Mouse (Mus musculus): ENCODE data around the gene Zc3h8.

Gene Zc3h8

DNA sequence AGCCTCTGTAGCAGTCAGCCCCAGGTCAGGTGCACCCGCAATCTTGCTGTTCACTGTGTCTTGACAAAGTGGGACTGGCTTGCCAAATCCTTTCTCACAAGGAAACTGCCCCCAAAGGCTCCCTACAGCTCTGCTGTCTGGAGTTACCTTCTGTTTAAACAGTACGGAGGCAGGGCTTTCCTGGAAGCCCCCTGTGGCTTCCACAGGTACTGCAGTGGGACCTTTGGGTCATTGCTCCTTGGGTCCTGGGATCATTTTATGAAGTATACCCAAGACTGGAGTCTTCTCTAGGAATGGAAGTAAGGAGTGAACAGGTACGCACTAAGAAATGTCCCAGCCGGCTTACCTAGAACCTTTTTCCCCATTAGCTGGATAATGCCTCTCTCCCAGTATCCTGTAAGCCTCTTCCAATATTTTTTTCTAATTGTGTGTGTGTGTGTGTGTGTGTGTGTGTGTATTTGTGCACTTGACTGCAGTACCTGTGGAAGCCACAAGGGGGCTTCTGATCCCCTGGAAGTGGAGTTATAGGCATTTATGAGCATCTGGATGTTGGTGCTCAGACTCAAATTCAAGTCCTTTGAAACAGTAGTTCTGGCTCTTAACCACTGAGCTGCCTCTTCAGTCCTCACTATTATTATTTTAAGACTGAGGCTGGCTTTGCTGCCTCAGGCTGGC lies 53.1 kb downstream of the Zc3h8 start:
- no peak for DNase-seq (ENCODE audit: low spot score)

- no peak for DNase-seq (ENCODE audit: low spot score)
Observed at GRCm38 (mm10) chr2:128887866-128888550, 55.9 kb downstream of the Zc3h8 start.

DNA sequence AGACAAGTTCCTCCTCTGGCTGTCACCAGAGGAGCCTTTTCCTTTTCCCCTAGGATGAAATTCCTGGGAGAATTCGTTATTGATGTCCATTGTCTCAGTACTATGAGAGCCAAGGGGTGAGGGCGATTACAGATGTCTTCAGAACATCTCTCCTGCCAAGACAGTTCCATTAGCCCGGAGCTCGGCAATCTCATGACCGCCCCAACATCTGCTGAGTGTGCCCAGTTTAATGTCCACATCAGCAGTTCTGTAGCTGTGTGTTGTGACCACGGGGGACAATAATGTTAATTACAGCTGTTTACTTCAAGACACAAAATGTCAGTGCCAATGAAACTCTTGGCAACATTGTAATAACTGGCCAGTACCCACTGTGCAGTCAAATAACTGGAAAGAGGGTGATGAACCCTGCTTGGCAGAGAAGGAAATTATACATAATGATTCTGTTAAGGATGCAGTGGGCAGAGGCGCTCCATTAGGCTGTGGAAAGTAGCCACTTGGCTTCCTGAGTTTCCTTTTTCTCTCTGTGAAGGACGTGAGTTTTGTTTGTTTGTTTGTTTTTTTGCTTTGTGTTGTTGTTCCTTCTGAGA lies 58.6 kb downstream of the Zc3h8 start:
- no peak for DNase-seq (ENCODE audit: low spot score)

DNA sequence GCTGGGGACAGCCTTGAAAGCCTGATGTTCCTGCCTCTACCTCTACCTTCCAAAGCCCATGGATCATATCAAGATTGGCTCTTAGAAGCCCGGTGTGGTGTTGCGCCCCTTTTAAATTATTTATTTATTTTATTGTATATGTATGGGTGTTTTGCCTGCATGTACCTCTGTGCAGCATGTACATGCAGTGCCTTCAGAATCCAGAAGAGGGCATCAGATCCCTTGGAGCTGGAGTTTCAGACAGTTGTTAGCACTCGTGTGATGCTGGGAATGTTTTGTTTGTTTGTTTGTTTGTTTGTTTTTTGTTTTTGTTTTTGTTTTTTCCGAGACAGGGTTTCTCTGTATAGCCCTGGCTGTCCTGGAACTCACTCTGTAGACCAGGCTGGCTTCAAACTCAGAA lies 62.6 kb downstream of the Zc3h8 start:
- no peak for DNase-seq (ENCODE audit: low spot score)
